Mouse (Mus musculus): ENCODE data around the gene Dnm2. TPM values are rescaled to one million over a fixed set of nuclear protein-coding genes. Genes with fewer than 3 reads are reported as not detected.
"Not testable (repeated sequence)": the region's sequence is repeated elsewhere in the genome, so short reads cannot be mapped to it uniquely, and the experiment has no call there.

Gene Dnm2
- polyA plus RNA-seq, 1 experiment = 129 TPM

DNA sequence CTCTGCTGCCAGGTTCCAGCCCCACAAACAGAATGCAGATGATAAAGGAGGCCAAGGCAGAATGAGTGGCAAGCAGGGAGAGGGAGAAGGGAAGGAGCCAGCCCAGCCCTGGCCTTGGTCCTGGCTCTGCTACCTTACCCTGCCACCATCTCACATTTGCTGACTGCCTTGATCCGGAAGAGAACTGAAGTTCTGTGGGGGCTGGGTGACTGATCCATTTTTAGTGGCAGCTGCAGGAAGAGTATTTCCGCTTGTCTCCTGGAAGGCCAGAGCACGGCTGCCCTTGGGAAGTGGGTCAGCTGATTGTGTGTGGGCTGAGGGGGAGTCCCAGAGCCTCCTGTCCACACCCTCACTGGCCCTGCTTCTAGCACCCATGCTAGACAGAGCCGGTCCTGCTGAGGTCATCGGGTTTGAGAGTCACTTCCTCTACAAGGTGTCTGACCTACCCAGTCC, 38.5 kb downstream of the Dnm2 start:
- H3K4me3 ChIP-seq (ENCODE audit: insufficient read depth, low read length) = 0 out of 2 replicates have a peak overlapping the region, but pooled peaks have one; percentile 1
- H3K27ac ChIP-seq (ENCODE audit: insufficient read depth, low read depth, low read length) = peak overlapping the region; percentile 83
- TF ChIP-seq POLR2A (IDR thresholded peaks at IDR 0.05; ENCODE audit: borderline replicate concordance, low read depth, low read length) (no peak), CTCF (IDR thresholded peaks at IDR 0.05; ENCODE audit: low read depth, low read length) (no peak)
- peaks cover 60% of the 10 kb centered on the region for H3K4me1 ChIP-seq (ENCODE audit: control insufficient read depth, insufficient read depth, low read length)

DNA sequence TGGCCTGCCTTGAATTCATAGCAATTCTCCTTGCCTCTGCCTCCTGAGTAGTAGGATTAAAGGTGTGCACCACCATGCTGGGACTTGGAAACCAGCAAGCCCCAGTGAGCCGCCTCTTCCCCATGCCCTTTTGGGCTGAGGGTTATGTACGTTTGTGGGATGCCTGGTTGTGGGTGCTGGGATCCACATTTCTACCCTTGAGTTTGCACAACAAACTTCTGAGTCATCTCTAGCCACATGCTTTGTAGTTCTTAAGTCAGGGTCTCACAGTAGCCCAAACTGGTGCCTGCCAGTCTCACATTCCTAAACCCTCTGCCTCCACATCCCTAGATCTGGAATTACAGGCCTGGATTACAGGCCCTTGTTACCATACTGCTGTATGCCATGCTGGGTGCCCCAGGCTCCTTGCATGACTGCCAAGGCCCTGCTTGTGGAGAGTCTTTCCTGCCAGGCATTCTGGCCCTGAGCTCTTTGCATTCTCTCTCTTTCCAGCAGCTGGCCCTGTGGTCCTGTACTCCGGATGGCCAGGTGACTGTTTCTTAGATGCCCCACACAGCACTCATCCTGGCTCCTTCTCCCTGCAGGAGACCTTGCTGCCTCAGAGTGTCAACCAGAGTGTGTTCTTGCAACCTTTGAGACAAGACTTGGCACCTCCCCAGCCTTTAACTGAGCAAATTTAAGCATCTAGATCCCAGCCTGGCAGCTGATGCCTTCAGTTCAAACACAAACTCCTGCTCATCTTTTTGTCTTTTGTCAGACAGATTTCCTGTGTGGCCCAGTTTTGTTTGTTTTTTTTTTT, 39.3 kb downstream of the Dnm2 start:
- H3K4me3 ChIP-seq (ENCODE audit: insufficient read depth, low read length) = peak overlapping the region; percentile 1; the same call in 1 of the 2 replicates

DNA sequence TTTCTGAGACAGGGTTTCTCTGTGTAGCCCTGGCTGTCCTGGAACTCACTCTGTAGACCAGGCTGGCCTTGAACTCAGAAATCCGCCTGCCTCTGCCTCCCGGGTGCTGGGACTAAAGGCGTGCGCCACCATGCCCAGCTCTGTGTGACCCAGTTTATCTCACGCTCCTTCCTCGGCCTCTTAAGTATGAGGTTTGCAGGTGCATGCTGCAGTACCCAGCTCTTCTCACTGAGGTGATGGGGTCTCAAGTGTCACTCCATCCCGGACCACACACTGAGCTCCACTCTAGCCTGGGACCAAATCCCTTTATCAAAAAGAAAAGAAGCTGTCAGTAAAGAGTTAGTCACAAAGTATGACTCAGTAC, 39.8 kb downstream of the Dnm2 start:
- H3K4me1 ChIP-seq (ENCODE audit: control insufficient read depth, insufficient read depth, low read length) = peaks cover 51% of the 10 kb centered on the region
- not testable (repeated sequence) for H3K27ac ChIP-seq (ENCODE audit: insufficient read depth, low read depth, low read length); H3K4me3 ChIP-seq (ENCODE audit: insufficient read depth, low read length)

More for the DNA sequence above, 39.3 kb downstream of the Dnm2 start:
- TF ChIP-seq CTCF (IDR thresholded peaks at IDR 0.05; ENCODE audit: low read depth, low read length) = no peak
- TF ChIP-seq POLR2A (IDR thresholded peaks at IDR 0.05; ENCODE audit: borderline replicate concordance, low read depth, low read length) = no peak
- Histone ChIP-seq H3K4me1 (ENCODE audit: control insufficient read depth, insufficient read depth, low read length) (peaks cover 56% of the 10 kb centered on the region), H3K27ac (ENCODE audit: insufficient read depth, low read depth, low read length) (peak overlapping the region; percentile 83)

DNA sequence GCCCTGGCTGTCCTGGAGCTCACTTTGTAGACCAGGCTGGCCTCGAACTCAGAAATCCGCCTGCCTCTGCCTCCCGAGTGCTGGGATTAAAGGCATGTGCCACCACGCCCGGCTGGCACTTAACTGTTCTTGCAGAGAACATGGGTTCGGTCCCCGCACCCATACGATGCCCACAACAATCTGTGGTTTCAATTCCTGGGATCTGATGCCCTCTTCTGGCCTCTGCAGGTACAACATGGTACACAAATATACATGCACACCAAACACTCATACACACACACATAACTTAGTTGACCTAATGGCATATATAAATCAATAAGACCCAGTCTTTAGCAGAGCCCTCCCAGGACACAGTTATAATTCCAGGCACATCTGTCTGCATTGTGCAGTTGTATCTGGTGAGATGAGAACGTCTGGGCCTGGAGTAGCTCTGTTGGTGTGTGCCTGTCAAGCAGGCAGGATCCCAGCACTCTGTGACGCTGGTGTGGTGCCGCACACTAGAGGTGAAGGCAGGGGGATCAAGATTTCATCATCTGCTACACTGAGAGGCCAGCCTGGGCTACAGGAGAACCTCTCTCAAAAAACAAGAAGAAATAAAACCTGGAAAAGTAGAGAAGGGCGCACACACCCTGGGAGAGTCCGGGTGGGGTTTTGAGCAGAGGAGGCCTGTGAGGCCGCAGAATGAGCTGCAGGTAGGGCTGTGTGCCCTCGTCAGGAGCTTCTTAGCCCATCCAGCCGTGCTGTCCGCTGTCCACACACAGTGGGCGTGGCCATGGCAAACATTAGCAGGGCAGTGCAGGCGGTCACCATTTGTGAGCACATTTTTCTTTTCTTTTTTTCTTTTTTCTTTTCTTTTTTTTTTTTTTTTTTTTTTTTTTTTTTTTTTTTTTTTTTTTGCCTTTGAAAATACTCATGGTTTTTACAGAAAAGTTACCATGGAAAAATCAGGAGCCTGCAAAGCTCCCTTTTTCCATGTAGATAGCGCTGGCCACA, 44.6 kb downstream of the Dnm2 start:
- TF ChIP-seq CTCF (IDR thresholded peaks at IDR 0.05; ENCODE audit: low read depth, low read length) = 0 out of 2 replicates have a peak, but pooled peaks have one; percentile 31
- TF ChIP-seq POLR2A (IDR thresholded peaks at IDR 0.05; ENCODE audit: borderline replicate concordance, low read depth, low read length) = no peak
- Histone ChIP-seq H3K27ac (ENCODE audit: insufficient read depth, low read depth, low read length) (no peak overlapping the region), H3K4me3 (ENCODE audit: insufficient read depth, low read length) (no peak overlapping the region), H3K4me1 (ENCODE audit: control insufficient read depth, insufficient read depth, low read length) (peaks cover 8% of the 10 kb centered on the region; the same call in 1 of the 2 replicates)

DNA sequence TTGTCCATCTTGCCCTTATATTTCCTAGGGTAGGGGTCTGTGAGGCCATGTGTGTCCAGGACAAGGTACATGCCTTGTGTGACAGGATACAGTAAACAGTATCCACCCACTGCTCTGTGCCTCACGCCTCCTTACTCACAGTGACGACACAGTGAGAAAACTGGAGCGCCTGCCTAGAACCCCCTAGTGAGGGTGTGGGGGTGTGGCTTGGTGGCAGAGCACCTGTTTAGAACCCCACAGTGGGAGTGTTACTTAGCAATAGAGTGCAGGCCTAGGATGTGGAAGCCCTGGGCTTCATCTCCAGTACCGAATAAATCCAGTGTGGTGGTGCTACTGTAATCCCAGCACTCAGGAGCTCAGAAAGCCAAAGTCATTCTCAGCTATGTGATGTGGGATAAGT, 48.2 kb downstream of the Dnm2 start:
- no peak overlapping the region for H3K4me3 ChIP-seq (ENCODE audit: insufficient read depth, low read length)
- TF ChIP-seq CTCF (IDR thresholded peaks at IDR 0.05; ENCODE audit: low read depth, low read length) (no peak), POLR2A (IDR thresholded peaks at IDR 0.05; ENCODE audit: borderline replicate concordance, low read depth, low read length) (no peak)
- no peaks in the 10 kb centered on the region for H3K4me1 ChIP-seq (ENCODE audit: control insufficient read depth, insufficient read depth, low read length)
- no peak overlapping the region for H3K27ac ChIP-seq (ENCODE audit: insufficient read depth, low read depth, low read length)

DNA sequence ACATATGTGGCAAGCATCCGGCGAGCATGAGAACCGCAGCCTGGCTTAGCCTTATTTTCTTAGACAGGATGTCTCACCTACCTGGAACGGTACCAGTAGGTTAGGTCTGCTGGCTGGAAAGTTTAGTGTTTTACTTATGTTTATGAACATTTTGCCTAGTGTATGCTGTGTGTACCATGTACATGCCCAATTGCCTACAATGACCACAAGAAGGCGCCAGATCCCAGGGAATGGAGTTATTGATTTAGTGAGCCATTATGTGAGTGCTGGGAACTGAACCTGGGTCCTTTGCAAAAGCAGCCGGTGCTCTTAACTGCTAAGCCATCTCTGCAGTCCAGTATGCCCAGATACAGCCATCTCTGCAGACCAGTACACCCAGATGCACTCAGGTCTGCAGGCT, 53.0 kb downstream of the Dnm2 start:
- Histone ChIP-seq H3K27ac (ENCODE audit: insufficient read depth, low read depth, low read length) (no peak overlapping the region), H3K4me1 (ENCODE audit: control insufficient read depth, insufficient read depth, low read length) (no peaks in the 10 kb centered on the region), H3K4me3 (ENCODE audit: insufficient read depth, low read length) (no peak overlapping the region)
- TF ChIP-seq CTCF (IDR thresholded peaks at IDR 0.05; ENCODE audit: low read depth, low read length) (no peak), POLR2A (IDR thresholded peaks at IDR 0.05; ENCODE audit: borderline replicate concordance, low read depth, low read length) (no peak)

DNA sequence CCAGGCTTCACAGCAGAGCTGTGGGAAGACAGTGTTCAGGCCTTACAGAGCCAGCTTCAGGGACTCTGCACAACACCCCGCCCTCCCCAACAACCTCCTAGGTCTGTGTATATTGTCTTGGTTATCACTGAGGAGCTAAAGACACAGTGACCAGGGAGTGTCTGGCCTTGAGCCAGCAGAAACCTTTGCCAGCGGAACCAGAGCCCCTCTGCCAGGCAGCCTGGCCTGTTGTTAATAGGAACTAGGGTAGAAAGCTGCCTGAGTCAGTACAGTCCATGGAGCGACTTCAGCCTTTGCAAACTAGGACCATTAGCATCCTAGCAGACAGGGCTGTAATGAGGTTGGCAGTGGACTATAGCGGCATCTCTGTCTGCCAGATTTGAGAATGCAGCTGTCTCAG, 59.4 kb downstream of the Dnm2 start:
- Histone ChIP-seq H3K4me1 (ENCODE audit: control insufficient read depth, insufficient read depth, low read length) (no peaks in the 10 kb centered on the region), H3K4me3 (ENCODE audit: insufficient read depth, low read length) (no peak overlapping the region), H3K27ac (ENCODE audit: insufficient read depth, low read depth, low read length) (no peak overlapping the region)
- TF ChIP-seq CTCF (IDR thresholded peaks at IDR 0.05; ENCODE audit: low read depth, low read length) = no peak
- TF ChIP-seq POLR2A (IDR thresholded peaks at IDR 0.05; ENCODE audit: borderline replicate concordance, low read depth, low read length) = no peak

DNA sequence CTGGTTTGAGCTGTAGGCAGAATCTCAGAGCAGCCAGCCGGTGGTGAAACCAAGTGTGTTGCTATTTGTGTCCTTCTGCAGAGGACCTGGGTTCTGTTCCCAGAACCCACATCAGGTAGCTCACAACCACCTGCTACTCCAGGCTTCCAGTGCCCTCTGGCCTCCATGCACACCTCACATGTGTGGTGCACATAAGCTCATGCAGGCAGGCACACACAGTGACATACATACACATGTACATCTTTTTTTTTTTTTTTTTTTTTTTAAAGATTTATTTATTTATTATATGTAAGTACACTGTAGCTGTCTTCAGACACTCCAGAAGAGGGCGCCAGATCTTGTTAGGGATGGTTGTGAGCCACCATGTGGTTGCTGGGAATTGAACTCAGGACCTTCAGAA, 63.5 kb downstream of the Dnm2 start:
- not testable (repeated sequence) for H3K4me1 ChIP-seq (ENCODE audit: control insufficient read depth, insufficient read depth, low read length); H3K4me3 ChIP-seq (ENCODE audit: insufficient read depth, low read length); H3K27ac ChIP-seq (ENCODE audit: insufficient read depth, low read depth, low read length)

DNA sequence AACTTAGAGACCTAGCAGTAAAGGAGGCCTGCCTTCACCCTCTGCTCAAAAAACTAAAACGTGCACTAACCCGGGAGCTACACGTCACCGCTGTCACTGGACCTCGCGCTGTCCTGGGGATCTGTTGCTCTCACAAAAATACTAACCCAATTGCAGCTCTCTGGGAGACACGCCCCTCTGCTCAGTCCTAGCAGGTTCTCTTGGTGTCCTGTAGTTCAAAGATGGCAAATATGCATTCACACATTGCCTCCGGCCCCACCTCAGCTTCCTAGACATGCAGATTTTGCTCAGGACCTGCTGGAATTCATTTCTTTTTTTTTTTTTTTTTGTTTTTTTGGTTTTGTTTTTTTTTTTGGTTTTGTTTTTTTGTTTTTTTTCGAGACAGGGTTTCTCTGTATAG, 66.0 kb downstream of the Dnm2 start:
- Histone ChIP-seq H3K4me3 (ENCODE audit: insufficient read depth, low read length) (no peak overlapping the region), H3K27ac (ENCODE audit: insufficient read depth, low read depth, low read length) (no peak overlapping the region), H3K4me1 (ENCODE audit: control insufficient read depth, insufficient read depth, low read length) (peaks cover 24% of the 10 kb centered on the region)
- TF ChIP-seq POLR2A (IDR thresholded peaks at IDR 0.05; ENCODE audit: borderline replicate concordance, low read depth, low read length) (no peak), CTCF (IDR thresholded peaks at IDR 0.05; ENCODE audit: low read depth, low read length) (no peak)

DNA sequence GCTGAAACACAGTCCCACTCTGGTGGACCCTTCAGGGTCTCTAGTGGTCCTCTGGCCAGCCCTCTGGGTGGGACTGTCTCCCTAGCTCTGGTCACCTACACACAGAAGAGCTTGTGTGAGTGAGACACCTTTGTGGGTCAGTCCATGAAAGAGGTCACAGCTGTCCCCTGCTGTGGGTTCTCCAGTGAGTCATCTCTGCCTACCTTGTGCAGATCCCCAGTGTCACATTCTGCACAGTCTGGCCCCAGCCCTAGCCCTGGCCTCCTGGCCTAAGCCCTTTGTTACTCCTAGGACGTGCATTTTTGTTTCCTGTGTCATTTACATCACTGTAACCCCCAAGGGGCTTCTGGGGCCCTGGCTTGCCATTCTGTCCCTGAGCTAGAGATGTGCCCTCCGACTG, 69.2 kb downstream of the Dnm2 start:
- no peak overlapping the region for H3K4me3 ChIP-seq (ENCODE audit: insufficient read depth, low read length)
- TF ChIP-seq POLR2A (IDR thresholded peaks at IDR 0.05; ENCODE audit: borderline replicate concordance, low read depth, low read length) = no peak
- no peak for TF ChIP-seq CTCF (IDR thresholded peaks at IDR 0.05; ENCODE audit: low read depth, low read length)
- H3K4me1 ChIP-seq (ENCODE audit: control insufficient read depth, insufficient read depth, low read length) = peaks cover 52% of the 10 kb centered on the region
- no peak overlapping the region for H3K27ac ChIP-seq (ENCODE audit: insufficient read depth, low read depth, low read length)
